Mouse (Mus musculus): ENCODE data around the gene Six1.
"Not testable (repeated sequence)": the region's sequence is repeated elsewhere in the genome, so short reads cannot be mapped to it uniquely, and the experiment has no call there.

The Six1 gene

GRCm38 (mm10) chr12:73034901-73035895, 18.5 kb downstream of the Six1 start:
- DNase-seq (ENCODE audit: low spot score in 2 of 2): no peak

- no peak for DNase-seq (ENCODE audit: low spot score in 2 of 2)
Measured at GRCm38 (mm10) chr12:73032665-73033064, 21.0 kb downstream of the Six1 start.

GRCm38 (mm10) chr12:73031315-73031714, 22.4 kb downstream of the Six1 start:
- DNase-seq (ENCODE audit: low spot score in 2 of 2): no peak

GRCm38 (mm10) chr12:73025490-73025889, 28.2 kb downstream of the Six1 start:
- no peak for DNase-seq (ENCODE audit: low spot score in 2 of 2)

GRCm38 (mm10) chr12:73020941-73021340, 32.7 kb downstream of the Six1 start:
- peak in 1 of 2 experiments; percentile 70 for DNase-seq (ENCODE audit: low spot score in 2 of 2)

- no peak for DNase-seq (ENCODE audit: low spot score in 2 of 2)
Measured at GRCm38 (mm10) chr12:73020422-73020821, 33.3 kb downstream of the Six1 start.

- no peak for DNase-seq (ENCODE audit: low spot score in 2 of 2)
Measured at GRCm38 (mm10) chr12:73018838-73019237, 34.8 kb downstream of the Six1 start.

GRCm38 (mm10) chr12:73016171-73016570, 37.5 kb downstream of the Six1 start:
- DNase-seq (ENCODE audit: low spot score in 2 of 2): no peak

- no peak for DNase-seq (ENCODE audit: low spot score in 2 of 2)
Measured at GRCm38 (mm10) chr12:73014311-73014710, 39.4 kb downstream of the Six1 start.

- DNase-seq (ENCODE audit: low spot score in 2 of 2): no peak
Measured at GRCm38 (mm10) chr12:73012824-73013223, 40.9 kb downstream of the Six1 start.

- DNase-seq (ENCODE audit: low spot score in 2 of 2): no peak
Measured at GRCm38 (mm10) chr12:73012136-73012785, 41.4 kb downstream of the Six1 start.

- not testable (repeated sequence) for DNase-seq (ENCODE audit: low spot score in 2 of 2)
Measured at GRCm38 (mm10) chr12:73002903-73003302, 50.8 kb downstream of the Six1 start.

GRCm38 (mm10) chr12:73002281-73002680, 51.4 kb downstream of the Six1 start:
- peak in 1 of 2 experiments; percentile 25 for DNase-seq (ENCODE audit: low spot score in 2 of 2)

GRCm38 (mm10) chr12:72998105-72999001, 55.3 kb downstream of the Six1 start:
- no peak for DNase-seq (ENCODE audit: low spot score in 2 of 2)

- no peak for DNase-seq (ENCODE audit: low spot score in 2 of 2)
Measured at GRCm38 (mm10) chr12:72996646-72997045, 57.0 kb downstream of the Six1 start.

Data from spleen, postnatal 10 days (tissue).